Mouse (Mus musculus) right cerebral cortex, postnatal 4 days (tissue): ENCODE measurements around the gene Slc25a54.

Experiments
- DNase-seq: peaks from one replicate; pipeline ENCODE4 v3.0.0-alpha.2; 2022

Gene Slc25a54

DNA sequence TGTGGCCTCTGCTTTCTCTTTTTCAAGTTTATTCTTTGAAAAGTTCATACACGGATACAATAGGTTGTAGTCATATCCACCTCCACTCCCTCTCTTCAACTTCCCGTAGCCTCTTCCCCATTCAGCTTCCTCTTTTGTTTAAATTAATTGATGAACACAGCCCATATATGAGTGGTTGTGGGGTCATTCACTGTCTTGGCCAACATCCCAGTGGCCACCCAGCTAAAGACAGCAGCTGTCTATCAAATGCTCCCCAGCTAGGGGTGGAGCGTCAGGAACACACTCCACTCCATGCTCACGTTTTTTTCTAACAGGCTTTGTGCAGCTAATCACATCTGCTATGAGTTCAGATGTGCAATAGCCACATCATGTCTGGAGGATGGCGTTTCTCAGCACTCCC lies 49.5 kb downstream of the Slc25a54 start:
- DNase-seq: no peak

DNA sequence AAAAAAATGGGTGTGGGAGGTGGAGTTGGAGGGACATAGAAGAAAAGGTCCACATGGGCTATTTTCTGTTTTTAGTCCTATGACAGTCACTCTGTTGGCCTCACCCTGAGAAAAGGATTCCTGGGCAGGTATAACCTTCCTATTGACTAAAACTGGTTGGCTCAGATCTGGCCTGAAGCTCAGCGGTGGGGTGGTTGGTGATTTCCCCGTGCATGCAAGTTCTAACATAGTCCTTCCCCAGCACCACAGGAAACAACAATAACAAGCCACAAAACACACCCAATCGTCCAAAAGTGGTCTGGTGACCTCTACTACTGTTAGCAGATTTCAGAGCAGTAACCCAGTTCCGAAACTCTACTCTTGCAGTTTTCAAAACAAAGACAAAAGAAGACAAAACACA lies 52.7 kb downstream of the Slc25a54 start:
- no peak for DNase-seq

DNA sequence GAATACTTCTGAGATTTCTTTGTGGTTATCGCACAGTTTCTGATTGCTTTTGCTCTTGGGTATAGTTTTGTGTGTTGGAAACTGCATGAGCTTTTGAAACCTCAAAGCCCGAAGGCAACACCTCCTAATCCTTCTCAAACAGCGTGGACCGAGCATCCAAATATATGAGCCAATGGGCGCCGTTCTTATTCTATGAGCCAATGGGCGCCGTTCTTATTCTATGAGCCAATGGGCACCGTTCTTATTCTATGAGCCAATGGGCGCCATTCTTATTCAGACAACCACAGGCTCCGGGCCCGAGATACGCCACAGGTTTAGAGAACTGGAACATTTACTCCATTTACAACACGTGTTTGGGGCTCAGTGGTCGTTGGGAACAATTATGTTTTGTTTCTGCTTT lies 53.8 kb downstream of the Slc25a54 start:
- no peak for DNase-seq

DNA sequence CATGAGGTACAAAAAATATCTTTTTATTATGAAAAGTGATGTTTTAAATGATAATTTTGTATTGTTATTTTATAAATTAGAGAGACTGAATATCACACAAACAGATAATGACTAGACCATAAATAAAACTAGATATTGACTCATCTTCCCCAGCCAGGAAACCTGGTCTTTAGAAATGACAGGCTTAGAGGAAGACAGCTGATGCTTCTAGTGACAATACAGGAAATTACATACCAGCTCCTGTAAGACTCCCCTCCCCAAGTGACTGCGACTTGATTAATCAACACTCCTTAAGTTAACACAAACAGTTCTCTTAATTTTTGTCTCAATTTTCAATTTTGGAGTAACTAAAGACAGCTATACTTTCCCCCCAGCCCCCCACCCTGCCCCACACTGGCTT lies 55.1 kb downstream of the Slc25a54 start:
- no peak for DNase-seq

DNA sequence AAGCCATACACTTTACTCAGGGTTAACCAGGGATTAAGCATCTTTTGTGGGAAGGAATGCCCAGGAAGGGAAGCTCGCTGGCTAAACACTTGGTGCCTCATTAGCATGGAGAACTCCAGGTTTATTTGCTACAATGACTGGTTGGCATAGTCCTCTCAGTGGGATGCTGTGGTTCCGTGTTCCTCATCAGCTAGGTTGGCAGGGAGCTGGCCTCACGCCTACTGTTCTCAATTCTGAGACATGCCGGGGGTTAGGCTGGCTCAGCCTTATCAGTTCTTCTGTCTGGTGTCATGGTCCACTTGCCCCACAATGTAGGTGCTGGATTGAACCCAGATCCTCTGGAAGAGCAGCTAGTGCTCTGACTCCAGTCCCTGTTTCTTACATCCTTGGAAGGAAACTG lies 72.3 kb downstream of the Slc25a54 start:
- no peak for DNase-seq

DNA sequence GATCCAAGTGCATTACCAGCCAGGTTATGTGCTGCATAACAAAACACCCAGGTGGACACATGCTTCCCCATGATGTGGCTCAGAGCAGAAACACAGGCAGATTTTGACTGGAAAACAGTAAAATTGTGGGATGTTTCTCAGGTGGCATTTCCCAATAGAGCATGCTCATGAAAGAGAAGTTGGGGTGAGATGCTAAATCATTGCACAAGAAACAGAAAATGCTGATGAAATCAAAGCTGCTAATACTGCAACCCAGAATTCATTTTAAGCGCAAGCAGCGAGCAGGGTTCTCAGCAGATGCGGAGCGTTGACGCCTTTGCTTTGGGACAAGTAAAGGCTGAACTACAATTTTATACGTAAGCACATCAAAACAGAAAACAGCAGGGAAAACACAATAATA lies 73.1 kb downstream of the Slc25a54 start:
- DNase-seq: no peak

DNA sequence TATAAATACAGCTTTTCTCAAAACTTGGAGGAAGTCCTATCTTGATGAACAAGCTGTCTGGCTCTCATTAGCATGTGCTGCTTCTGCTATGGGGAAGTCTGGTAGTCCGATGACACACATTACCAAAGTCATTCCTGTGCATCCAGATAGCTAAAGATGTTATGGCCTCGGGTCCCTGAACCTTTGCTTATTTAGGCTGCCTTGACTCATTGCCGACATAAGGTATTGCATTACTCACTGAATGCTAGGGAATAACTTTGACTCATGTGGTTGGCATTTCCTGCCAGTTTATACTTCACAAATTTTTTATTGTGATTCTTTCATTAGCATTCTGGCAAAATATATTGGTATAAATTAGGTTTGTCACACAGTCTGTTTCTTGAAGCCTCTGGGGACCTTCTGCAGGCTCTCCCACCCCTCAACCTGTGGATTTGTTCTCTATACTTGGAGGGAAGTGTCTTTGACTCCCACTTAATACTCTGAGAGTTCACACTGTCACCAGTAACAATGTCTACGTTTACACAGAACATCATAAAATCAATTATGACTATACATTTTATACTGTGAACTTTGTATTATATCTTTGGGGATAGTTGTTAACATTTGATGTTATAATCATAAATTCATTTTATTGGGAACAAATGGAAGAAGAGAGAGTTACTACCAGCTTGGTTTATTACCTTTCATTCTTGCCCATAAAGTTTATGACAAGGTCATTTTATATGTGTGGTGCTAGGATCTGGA lies 75.8 kb downstream of the Slc25a54 start:
- no peak for DNase-seq

DNA sequence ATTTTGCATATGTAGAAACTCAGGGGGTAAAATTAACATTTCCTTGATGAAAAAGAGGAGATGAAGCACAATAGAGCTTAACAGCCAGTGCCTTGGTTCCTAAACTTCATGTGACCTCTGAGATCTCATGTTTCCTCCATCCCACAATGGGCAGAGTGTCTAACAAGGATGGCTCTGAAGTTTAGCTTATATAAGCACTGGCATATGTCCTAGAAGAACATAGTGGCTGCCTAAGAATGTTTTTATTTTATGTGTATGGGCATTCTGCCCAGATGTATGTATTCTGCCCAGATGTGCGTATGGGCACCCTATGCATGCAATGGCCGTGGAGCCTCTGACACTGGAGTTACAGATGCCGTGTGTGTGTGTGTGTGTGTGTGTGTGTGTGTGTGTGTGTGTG lies 77.2 kb downstream of the Slc25a54 start:
- no peak for DNase-seq

DNA sequence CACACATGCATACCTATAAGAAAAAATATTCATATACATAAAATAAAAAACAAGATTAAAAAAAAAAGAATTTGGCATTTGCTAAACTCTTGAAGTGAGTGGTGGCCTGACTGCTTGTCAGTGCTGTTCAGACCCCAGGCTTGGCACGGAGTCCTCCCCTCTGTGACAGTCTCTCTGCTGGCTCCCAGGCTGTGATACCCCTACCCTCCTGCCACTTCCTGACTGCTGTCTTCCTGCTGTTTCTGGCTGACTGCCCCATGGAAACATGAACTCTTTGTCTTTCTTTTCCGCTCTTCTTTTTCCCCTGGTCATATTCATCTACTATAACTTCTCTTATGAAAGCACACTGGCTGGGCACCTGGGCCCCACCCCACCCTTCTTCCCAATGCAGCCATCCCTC lies 83.8 kb downstream of the Slc25a54 start:
- DNase-seq: no peak

DNA sequence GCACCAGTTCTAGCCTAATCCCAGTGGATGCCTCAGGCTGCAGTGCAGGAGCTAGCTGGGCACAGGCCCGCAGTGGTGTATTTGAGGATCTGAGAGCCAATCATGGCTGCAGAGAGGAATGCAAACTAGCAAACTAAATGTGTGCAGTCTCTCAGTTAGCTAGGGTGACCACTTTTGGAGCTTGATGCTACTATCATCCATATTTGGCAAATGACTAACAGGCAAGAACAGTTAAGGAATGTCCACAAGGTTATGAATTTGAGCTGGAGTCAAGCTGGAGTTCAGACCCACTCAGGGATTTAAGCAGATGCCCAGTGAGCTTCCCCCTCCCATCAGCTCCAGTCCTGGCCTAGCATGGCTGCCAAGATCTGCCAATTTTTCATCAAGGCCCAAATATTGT lies 84.4 kb downstream of the Slc25a54 start:
- no peak for DNase-seq

DNA sequence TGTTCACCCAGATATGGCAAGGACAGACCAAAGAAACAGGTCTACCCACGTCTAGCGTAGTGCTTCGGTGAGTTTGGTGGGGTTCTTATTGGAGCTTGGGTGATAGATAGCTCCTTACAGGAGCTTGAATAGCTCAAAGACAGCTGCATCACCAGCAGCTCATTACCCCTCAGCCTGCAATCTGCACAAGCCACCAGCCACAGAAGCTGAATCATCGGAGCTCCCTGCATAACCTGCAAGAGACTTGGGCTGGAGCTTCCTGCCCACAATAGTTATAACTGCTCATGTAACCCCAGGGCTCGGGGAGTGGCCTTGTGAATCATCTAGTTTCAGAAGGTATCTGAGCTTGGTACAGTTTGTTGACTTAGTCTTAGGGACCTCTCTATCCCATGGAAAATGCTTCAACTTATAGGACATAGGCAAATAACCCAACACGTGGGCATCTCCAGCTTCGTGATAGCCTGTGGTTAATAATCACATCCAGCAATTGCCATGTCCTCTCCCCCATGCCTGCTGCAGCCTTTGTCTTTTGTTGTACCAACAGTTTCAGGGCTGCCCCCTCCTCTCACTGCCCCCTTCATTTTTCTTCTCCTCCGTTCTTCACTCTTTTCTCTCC lies 85.1 kb downstream of the Slc25a54 start:
- DNase-seq: no peak
